In the genomic region with DNA sequence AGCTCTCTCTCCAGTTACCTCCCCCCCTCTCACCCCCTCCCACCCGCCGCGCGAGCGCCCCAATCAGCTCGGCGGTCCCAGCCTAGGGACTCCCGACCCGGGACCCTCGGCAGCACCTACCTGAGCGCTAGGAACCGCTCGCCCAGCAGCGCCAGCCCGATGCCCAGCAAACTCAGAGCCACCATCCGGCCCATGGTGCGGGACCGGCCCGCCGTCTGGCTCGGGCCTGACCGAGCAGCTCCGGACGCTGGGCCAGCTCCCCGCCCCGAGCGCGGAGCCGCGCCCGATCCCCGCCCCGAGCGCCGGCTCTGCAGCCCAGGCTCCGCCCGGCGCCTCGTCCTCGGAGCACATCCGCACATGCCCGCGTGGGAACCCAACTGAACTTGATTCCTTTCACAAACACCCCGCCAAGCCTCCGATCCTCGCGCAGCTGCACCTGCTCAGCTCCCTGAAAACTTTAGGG, we compare ENCODE assay signal across 8 mouse cellular contexts. TPM values are rescaled to one million over a fixed set of nuclear protein-coding genes. Genes with fewer than 3 reads are reported as not detected.
DNase-seq lines count a peak whose midpoint lies in the region; ATAC-seq and TF ChIP-seq lines count a peak whose summit lies in the region.

A gene (minus strand): TSS at position 364 of the 463 bp plus-strand sequence.

- TF ChIP-seq CTCF in ES-Bruce4 (IDR thresholded peaks at IDR 0.05; ENCODE audit: low read depth, low read length), result no peak
- TF ChIP-seq CTCF in layer of hippocampus, adult 2 months (conservative IDR thresholded peaks at IDR 0.05), result peak; percentile 33
- TF ChIP-seq CTCF in lung, postnatal 0 days (IDR thresholded peaks at IDR 0.05), result no peak

- H3K27me3 ChIP-seq in ES-Bruce4 (ENCODE audit: control insufficient read depth, insufficient read depth, low read length, poor library complexity, severe bottlenecking), result no peaks in the 10 kb centered on the region; the same call in 1 of the 2 replicates
- H3K27me3 ChIP-seq in forebrain, embryonic 16.5 days (replicated peaks; ENCODE audit: control insufficient read depth, insufficient read depth, low read length), result peaks cover 2% of the 10 kb centered on the region; the same call in 1 of the 2 replicates
- H3K27me3 ChIP-seq in lung, postnatal 0 days (replicated peaks; ENCODE audit: insufficient read depth, low read length), result no peaks in the 10 kb centered on the region

- no peaks in the 10 kb centered on the region for H3K36me3 ChIP-seq in ES-Bruce4 (ENCODE audit: control insufficient read depth, insufficient read depth, low read length, poor library complexity, severe bottlenecking)
- no peaks in the 10 kb centered on the region for H3K36me3 ChIP-seq in forebrain, embryonic 16.5 days (ENCODE audit: control insufficient read depth, insufficient read depth)
- H3K36me3 ChIP-seq in lung, postnatal 0 days (ENCODE audit: insufficient read depth, low read length), result peaks cover 4% of the 10 kb centered on the region; the same call in 1 of the 2 replicates

- TF ChIP-seq POLR2A in ES-Bruce4 (IDR thresholded peaks at IDR 0.05; ENCODE audit: insufficient read depth, low read length), result no peak

- TF ChIP-seq EP300 in ES-Bruce4 (IDR thresholded peaks at IDR 0.05; ENCODE audit: insufficient read depth, low read depth, low read length), result no peak
- no peak for TF ChIP-seq EP300 in lung, postnatal 0 days (IDR thresholded peaks at IDR 0.05)

- no peaks in the 10 kb centered on the region for H3K4me1 ChIP-seq in ES-Bruce4 (ENCODE audit: control insufficient read depth, insufficient read depth, low read length)
- peaks cover 4% of the 10 kb centered on the region; the same call in 1 of the 2 replicates for H3K4me1 ChIP-seq in brown adipose tissue, adult 24 weeks (ENCODE audit: control insufficient read depth, insufficient read depth, insufficient read length, low read length)
- H3K4me1 ChIP-seq in forebrain, embryonic 16.5 days (replicated peaks; ENCODE audit: control insufficient read depth, insufficient read depth, low read length), result peaks cover 15% of the 10 kb centered on the region
- peaks cover 4% of the 10 kb centered on the region; the same call in 1 of the 2 replicates for H3K4me1 ChIP-seq in lung, postnatal 0 days (ENCODE audit: insufficient read depth, low read depth, low read length)

- no peaks in the 10 kb centered on the region for H3K9me3 ChIP-seq in ES-Bruce4 (replicated peaks; ENCODE audit: control insufficient read depth, insufficient read depth, low read length, poor library complexity, severe bottlenecking)
- H3K9me3 ChIP-seq in forebrain, embryonic 16.5 days (ENCODE audit: control insufficient read depth, low read length), result no peaks in the 10 kb centered on the region
- no peaks in the 10 kb centered on the region for H3K9me3 ChIP-seq in lung, postnatal 0 days (ENCODE audit: low read length)

- peak within 1 kb of the TSS; percentile 64 for H3K9ac ChIP-seq in ES-Bruce4 (ENCODE audit: low read depth, poor library complexity, severe bottlenecking)
- H3K9ac ChIP-seq in forebrain, embryonic 16.5 days (replicated peaks; ENCODE audit: low read depth, low read length), result peak within 1 kb of the TSS; percentile 70
- peak within 1 kb of the TSS; percentile 76 for H3K9ac ChIP-seq in lung, postnatal 0 days (replicated peaks; ENCODE audit: low read depth)

- ATAC-seq in forebrain, embryonic 16.5 days, result peak; percentile 95
- ATAC-seq in lung, postnatal 0 days, result peak; percentile 95

- no peak within 1 kb of the TSS for H3K27ac ChIP-seq in ES-Bruce4 (ENCODE audit: insufficient read depth, low read length)
- H3K27ac ChIP-seq in brown adipose tissue, adult 24 weeks (replicated peaks; ENCODE audit: low read depth, low read length), result peak within 1 kb of the TSS; percentile 89
- H3K27ac ChIP-seq in forebrain, embryonic 16.5 days (ENCODE audit: low read length), result peak within 1 kb of the TSS; percentile 63
- H3K27ac ChIP-seq in layer of hippocampus, adult 2 months, result peak within 1 kb of the TSS; percentile 83
- H3K27ac ChIP-seq in lung, postnatal 0 days (ENCODE audit: low read length), result peak within 1 kb of the TSS; percentile 97

- WGBS in forebrain, embryonic 16.5 days, result under 1% methylated on average over 42 of the region's 47 CpGs
- WGBS in lung, postnatal 0 days, result under 1% methylated on average over 28 of the region's 47 CpGs

- H3K4me2 ChIP-seq in forebrain, embryonic 16.5 days (ENCODE audit: low read length), result peak within 1 kb of the TSS; percentile 97
- H3K4me2 ChIP-seq in lung, postnatal 0 days (replicated peaks; ENCODE audit: low read depth, low read length), result peak within 1 kb of the TSS; percentile 64

- peak; percentile 85 to 91 for DNase-seq in heart, postnatal 36 days
- DNase-seq in layer of hippocampus, adult 2 months (ENCODE audit: low spot score in 2 of 2), result peak; percentile 26 to 39
- DNase-seq in lung, postnatal 0 days (ENCODE audit: low spot score), result peak; percentile 94
- peak; percentile 62 for DNase-seq in ovary, postnatal 10 days (ENCODE audit: low spot score)
- DNase-seq in thymus, postnatal 36 days, result peak; percentile 87 to 89

- peak within 1 kb of the TSS; percentile 65 for H3K4me3 ChIP-seq in ES-Bruce4 (ENCODE audit: low read depth, low read length)
- H3K4me3 ChIP-seq in brown adipose tissue, adult 24 weeks (ENCODE audit: insufficient read depth, low read depth, low read length), result peak within 1 kb of the TSS; percentile 80
- peak within 1 kb of the TSS; percentile 71 for H3K4me3 ChIP-seq in forebrain, embryonic 16.5 days (replicated peaks; ENCODE audit: low read length)
- peak within 1 kb of the TSS; percentile 65 for H3K4me3 ChIP-seq in layer of hippocampus, adult 2 months
- H3K4me3 ChIP-seq in lung, postnatal 0 days (ENCODE audit: low read depth, low read length), result peak within 1 kb of the TSS; percentile 63

- intact Hi-C loops in heart, postnatal 36 days (cut with DNase I), result loop anchor here (5.0 to 10.0 kb wide), 6 partner anchors 36 to 1291 kb away; a partner anchor contains a TSS

RNA-seq across cellular contexts. Expression of the gene that starts here (rescaled TPM):
- polyA plus RNA-seq in ES-Bruce4 (2011; ENCODE audit: insufficient read depth, insufficient read length, low read depth, missing spikeins), result 6.3 and 6.5 TPM in 2 replicates
- polyA plus RNA-seq in brown adipose tissue, adult 24 weeks (2012; ENCODE audit: insufficient read depth, insufficient read length, missing spikeins), result 23.0 and 42.4 TPM in 2 replicates
- 22.1 and 23.4 TPM in 2 replicates for polyA plus RNA-seq in forebrain, embryonic 16.5 days (2015; fragmentation: Nextera tagmentation; extraction: Ambion mirVana)
- 10 to 100 TPM; 17.8 to 19.8 TPM for total RNA-seq in heart, postnatal 36 days (2021)
- total RNA-seq in layer of hippocampus, adult 2 months (2021), result 10 to 100 TPM; 17.9 to 19.5 TPM
- 88.4 and 98.7 TPM in 2 replicates for polyA plus RNA-seq in lung, postnatal 0 days (2015; fragmentation: Nextera tagmentation; extraction: Ambion mirVana)

Comparison
In these comparisons a context has a peak if more than half of its experiments do, and no peak if none do; other contexts are left out.
1. DNase-seq: peak in every context shown above with its lines; median percentile 94 in lung, postnatal 0 days; 88 in heart, postnatal 36 days; 88 in thymus, postnatal 36 days; 62 in ovary, postnatal 10 days; 32 in layer of hippocampus, adult 2 months.